Mouse (Mus musculus) small intestine, adult 2 months (tissue): ENCODE measurements around the gene Hsh2d.

Experiments
- CTCF ChIP-seq: fragments of 200-500 bp; IDR thresholded peaks from 2 replicates; pipeline ENCODE4 v1.5.1; 2012; ENCODE audit warnings: low read depth, mild to moderate bottlenecking, control low read depth, inconsistent platforms, low read length, moderate library complexity, mixed read lengths; ENCODE audit not compliant: insufficient replicate concordance, insufficient read length; ENCODE audit errors: extremely low read depth
- POLR2A ChIP-seq: fragments of 200-500 bp; IDR thresholded peaks from 2 replicates; pipeline ENCODE4 v1.6.1; 2012; ENCODE audit warnings: low read depth, mild to moderate bottlenecking, control low read depth, inconsistent platforms, low read length, moderate library complexity

GRCm38 (mm10) chr8:72212751-72213150 is 23.3 kb downstream of the Hsh2d start, which contains the start of gene Cib3:
- TF ChIP-seq CTCF (no peak), POLR2A (no peak)
